Mouse (Mus musculus): ENCODE measurements at regions not wholly inside any gene's neighbourhood (a gene's known extent, or its start where the extent isn't known, plus 50 kb on each side); places are given as distances from the start of the nearest gene placed in this dataset.

- no peaks in the 10 kb centered on the region for H3K36me3 ChIP-seq (ENCODE audit: control insufficient read depth, insufficient read depth, low read length)
- WGBS = 34% methylated on average over 9 of the region's 9 CpGs
- no peaks in the 10 kb centered on the region for H3K4me1 ChIP-seq (ENCODE audit: control insufficient read depth, insufficient read depth, insufficient read length, low read length)
- H3K27ac ChIP-seq (ENCODE audit: insufficient read depth, low read depth, low read length) = no peak overlapping the region
- no peak overlapping the region for H3K4me3 ChIP-seq (ENCODE audit: low read depth, low read length)
- TF ChIP-seq POLR2A (IDR thresholded peaks at IDR 0.05; ENCODE audit: low read depth, low read length) (no peak), CTCF (IDR thresholded peaks at IDR 0.05; ENCODE audit: extremely low read depth, insufficient read length, insufficient replicate concordance, low read depth, low read length) (no peak)
- no peaks in the 10 kb centered on the region for H3K27me3 ChIP-seq (ENCODE audit: control insufficient read depth, insufficient read depth, low read length)
Observed at GRCm38 (mm10) chr11:57904216-57904615, 71.6 kb upstream of the Hand1 start.

GRCm38 (mm10) chr11:57899335-57899734, 66.7 kb upstream of the Hand1 start:
- H3K27me3 ChIP-seq (ENCODE audit: control insufficient read depth, insufficient read depth, low read length) = no peaks in the 10 kb centered on the region
- no peak for TF ChIP-seq CTCF (IDR thresholded peaks at IDR 0.05; ENCODE audit: extremely low read depth, insufficient read length, insufficient replicate concordance, low read depth, low read length)
- TF ChIP-seq POLR2A (IDR thresholded peaks at IDR 0.05; ENCODE audit: low read depth, low read length) = no peak
- no peak overlapping the region for H3K4me3 ChIP-seq (ENCODE audit: low read depth, low read length)
- no peaks in the 10 kb centered on the region for H3K4me1 ChIP-seq (ENCODE audit: control insufficient read depth, insufficient read depth, insufficient read length, low read length)
- H3K36me3 ChIP-seq (ENCODE audit: control insufficient read depth, insufficient read depth, low read length) = no peaks in the 10 kb centered on the region
- WGBS = 21% methylated on average over 4 of the region's 4 CpGs
- no peak overlapping the region for H3K27ac ChIP-seq (ENCODE audit: insufficient read depth, low read depth, low read length)

- Histone ChIP-seq H3K4me3 (ENCODE audit: low read depth, low read length) (no peak overlapping the region), H3K4me1 (ENCODE audit: control insufficient read depth, insufficient read depth, insufficient read length, low read length) (no peaks in the 10 kb centered on the region), H3K36me3 (ENCODE audit: control insufficient read depth, insufficient read depth, low read length) (no peaks in the 10 kb centered on the region), H3K27ac (ENCODE audit: insufficient read depth, low read depth, low read length) (no peak overlapping the region), H3K27me3 (ENCODE audit: control insufficient read depth, insufficient read depth, low read length) (no peaks in the 10 kb centered on the region)
- 12% methylated on average over 1 of the region's 1 CpGs for WGBS
- TF ChIP-seq CTCF (IDR thresholded peaks at IDR 0.05; ENCODE audit: extremely low read depth, insufficient read length, insufficient replicate concordance, low read depth, low read length) (no peak), POLR2A (IDR thresholded peaks at IDR 0.05; ENCODE audit: low read depth, low read length) (no peak)
Observed at GRCm38 (mm10) chr11:57895497-57895896, 62.9 kb upstream of the Hand1 start.

- Histone ChIP-seq H3K4me3 (ENCODE audit: low read depth, low read length) (no peak overlapping the region), H3K36me3 (ENCODE audit: control insufficient read depth, insufficient read depth, low read length) (no peaks in the 10 kb centered on the region), H3K4me1 (ENCODE audit: control insufficient read depth, insufficient read depth, insufficient read length, low read length) (no peaks in the 10 kb centered on the region), H3K27ac (ENCODE audit: insufficient read depth, low read depth, low read length) (no peak overlapping the region), H3K27me3 (ENCODE audit: control insufficient read depth, insufficient read depth, low read length) (peaks cover 12% of the 10 kb centered on the region; the same call in 1 of the 2 replicates)
- WGBS = 39% methylated on average over 15 of the region's 15 CpGs
- no peak for TF ChIP-seq POLR2A (IDR thresholded peaks at IDR 0.05; ENCODE audit: low read depth, low read length)
- TF ChIP-seq CTCF (IDR thresholded peaks at IDR 0.05; ENCODE audit: extremely low read depth, insufficient read length, insufficient replicate concordance, low read depth, low read length) = no peak
Observed at GRCm38 (mm10) chr11:57882736-57883635, 50.4 kb upstream of the Hand1 start.

All from small intestine, adult 2 months (tissue).